Mouse (Mus musculus) C2C12 (cell line): ENCODE results near the gene Ankub1.

Source experiments
- CEBPB ChIP-seq: IDR thresholded peaks from one replicate; pipeline ENCODE4 v1.6.1; 2011; ENCODE audit warnings: low read depth, mild to moderate bottlenecking, control low read depth, moderate library complexity
- CTCF ChIP-seq: IDR thresholded peaks from one replicate; pipeline ENCODE4 v1.5.1; 2011; ENCODE audit not compliant: control insufficient read depth, insufficient read depth, insufficient read length
- MAX ChIP-seq: IDR thresholded peaks from one replicate; pipeline ENCODE4 v1.6.1; 2011; ENCODE audit warnings: mild to moderate bottlenecking, control low read depth
- MYOD1 ChIP-seq: IDR thresholded peaks from one replicate; pipeline ENCODE4 v1.6.1; 2011; ENCODE audit warnings: low read depth; ENCODE audit not compliant: control insufficient read depth, insufficient read length
- USF1 ChIP-seq: IDR thresholded peaks from one replicate; pipeline ENCODE4 v1.6.1; 2011; ENCODE audit warnings: low read depth, mild to moderate bottlenecking, control low read depth, moderate library complexity

GRCm38 (mm10) chr3:57637596-57637995 is 55.0 kb downstream of the Ankub1 start:
- TF ChIP-seq CTCF (no peak), MAX (no peak), MYOD1 (no peak), CEBPB (no peak), USF1 (no peak)
